Mouse (Mus musculus) stomach, embryonic 15.5 days (tissue): ENCODE data around the gene Arhgap10. TPM values are rescaled to one million over a fixed set of nuclear protein-coding genes. Genes with fewer than 3 reads are reported as not detected.

Experiments used
- ATAC-seq: fragments of 200-750 bp; cut with Nextera tagmentation; 2 replicates; pipeline ENCODE4 v1.8.0; 2017; ENCODE audit warnings: low read depth, moderate number of reproducible peaks, moderate TSS enrichment; ENCODE audit not compliant: insufficient read depth, low FRiP score
- H3K27ac ChIP-seq: fragments of 300-500 bp; sonication (generic); 2 replicates; pipeline ENCODE4 v1.5.1; 2015; ENCODE audit warnings: mild to moderate bottlenecking, inconsistent platforms
- H3K27me3 ChIP-seq: fragments of 300-500 bp; sonication (generic); replicated peaks from 2 replicates; pipeline ENCODE4 v1.6.1; 2015; ENCODE audit warnings: inconsistent platforms
- H3K36me3 ChIP-seq: fragments of 300-500 bp; sonication (generic); 2 replicates; pipeline ENCODE4 v1.6.1; 2015; ENCODE audit warnings: inconsistent platforms
- H3K4me1 ChIP-seq: fragments of 300-500 bp; sonication (generic); 2 replicates; pipeline ENCODE4 v1.6.1; 2015; ENCODE audit warnings: inconsistent platforms
- H3K4me2 ChIP-seq: fragments of 300-500 bp; sonication (generic); 2 replicates; pipeline ENCODE4 v1.6.1; 2015; ENCODE audit warnings: mild to moderate bottlenecking, inconsistent platforms
- H3K4me3 ChIP-seq: fragments of 300-500 bp; sonication (generic); replicated peaks from 2 replicates; pipeline ENCODE4 v1.5.1; 2015; ENCODE audit warnings: inconsistent platforms
- H3K9ac ChIP-seq: fragments of 300-500 bp; sonication (generic); 2 replicates; pipeline ENCODE4 v1.6.1; 2015; ENCODE audit warnings: inconsistent platforms
- H3K9me3 ChIP-seq: fragments of 300-500 bp; sonication (generic); 2 replicates; pipeline ENCODE4 v1.6.1; 2016; ENCODE audit warnings: inconsistent platforms
- WGBS: fragments of 180-500 bp; shearing (Covaris S2); methylation state at CpG from one replicate; pipeline ENCODE4 v1.1.7; 2015; 5-methylcytosine and 5-hydroxymethylcytosine counted together
- polyA plus RNA-seq: library from polyadenylated mRNA; unstranded; fragments of >200 nt; fragmentation: Nextera tagmentation; extraction: Ambion mirVana; gene quantifications from 2 replicates; pipeline ENCODE4 v1.2.1, GENCODE M21; 2015

Arhgap10 gene
- polyA plus RNA-seq, 1 experiment from 2014 or later = 29.4 TPM

DNA sequence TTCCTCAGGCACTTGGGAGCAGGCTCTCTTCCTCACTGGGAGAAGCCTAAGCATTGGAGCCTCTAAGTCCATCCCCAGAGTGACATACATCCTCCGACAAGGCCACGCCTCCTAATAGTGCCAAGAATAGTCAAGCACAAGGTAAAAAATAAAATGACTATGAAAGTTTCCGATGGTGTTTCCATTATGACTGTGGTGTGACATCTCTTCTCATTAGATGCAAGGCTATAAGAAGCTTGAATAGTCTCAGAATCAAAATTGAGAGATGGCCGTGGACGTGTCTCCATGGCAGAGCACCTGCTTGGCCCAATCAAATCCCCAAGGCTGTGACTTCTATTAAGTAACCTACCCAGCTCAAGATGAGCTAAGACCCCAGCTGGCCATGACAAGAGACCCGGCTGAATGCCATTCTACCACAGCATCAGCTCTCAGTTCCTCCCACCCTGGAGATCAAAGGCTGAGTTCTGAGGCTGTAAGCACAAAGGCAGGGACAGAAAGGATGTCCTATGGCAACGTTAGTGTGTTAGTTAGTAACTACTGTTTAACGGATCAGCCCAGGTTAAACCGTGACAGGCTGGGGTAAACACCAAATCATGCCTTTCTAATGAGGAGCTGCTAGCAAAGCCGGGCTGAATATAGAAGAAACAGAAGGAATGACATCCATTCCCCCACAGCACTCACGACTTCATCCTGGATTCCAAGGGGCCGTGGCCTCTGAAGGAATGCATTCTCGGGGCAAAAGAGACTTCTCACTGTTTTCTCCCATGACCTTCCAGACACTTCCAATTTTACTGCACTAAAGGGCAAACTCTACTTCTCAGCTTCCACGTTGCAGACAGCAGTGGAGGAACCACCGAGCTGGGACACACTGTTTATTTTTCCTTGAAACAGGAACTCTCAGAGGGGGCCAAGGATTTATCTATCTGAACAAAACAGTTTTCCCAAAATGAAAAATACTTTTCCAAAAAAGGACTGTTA lies 81.5 kb downstream of the Arhgap10 start:
- H3K4me1 ChIP-seq = peaks cover 27% of the 10 kb centered on the region
- H3K27ac ChIP-seq = peak overlapping the region; percentile 41
- no peaks in the 10 kb centered on the region for H3K27me3 ChIP-seq
- no peaks in the 10 kb centered on the region for H3K36me3 ChIP-seq
- H3K4me3 ChIP-seq = no peak overlapping the region
- no peak for ATAC-seq
- WGBS = 40% methylated on average over 15 of the region's 15 CpGs
- H3K9me3 ChIP-seq = no peaks in the 10 kb centered on the region
- no peak overlapping the region for H3K9ac ChIP-seq
- no peak overlapping the region; the same call in 1 of the 2 replicates for H3K4me2 ChIP-seq

DNA sequence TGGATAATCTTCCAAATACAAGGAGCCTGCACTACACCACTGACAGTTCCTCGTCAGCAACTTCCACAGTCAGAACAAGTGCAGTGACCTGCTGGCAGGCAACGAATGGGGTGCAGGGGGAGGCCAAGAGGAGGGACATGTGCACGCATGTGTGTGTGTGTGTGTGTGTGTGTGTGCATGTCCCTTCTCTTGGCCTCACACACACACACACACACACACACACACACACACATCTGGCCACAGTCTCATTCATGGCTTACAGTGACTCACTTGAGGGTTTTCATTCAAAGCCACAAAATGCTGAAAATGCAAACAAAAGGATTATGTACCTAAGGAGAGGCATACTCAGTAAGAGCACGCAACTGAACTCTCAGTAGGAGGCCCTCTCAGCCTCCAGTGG lies 84.5 kb downstream of the Arhgap10 start:
- Histone ChIP-seq H3K4me2 (peak overlapping the region; percentile 16; the same call in 1 of the 2 replicates), H3K4me3 (no peak overlapping the region), H3K9ac (no peak overlapping the region), H3K36me3 (no peaks in the 10 kb centered on the region), H3K27ac (peak overlapping the region; percentile 72), H3K9me3 (no peaks in the 10 kb centered on the region), H3K4me1 (peaks cover 42% of the 10 kb centered on the region), H3K27me3 (no peaks in the 10 kb centered on the region)
- peak; percentile 86 for ATAC-seq
- WGBS = 27% methylated on average over 4 of the region's 4 CpGs

GRCm38 (mm10) chr8:77432726-77433125 lies 85.0 kb downstream of the Arhgap10 start:
- Histone ChIP-seq H3K4me3 (no peak overlapping the region), H3K36me3 (no peaks in the 10 kb centered on the region), H3K27me3 (no peaks in the 10 kb centered on the region), H3K27ac (peak overlapping the region; percentile 72), H3K9ac (no peak overlapping the region), H3K4me1 (peaks cover 42% of the 10 kb centered on the region), H3K4me2 (peak overlapping the region; percentile 16; the same call in 1 of the 2 replicates), H3K9me3 (no peaks in the 10 kb centered on the region)
- no peak for ATAC-seq
- WGBS = 42% methylated on average over 10 of the region's 10 CpGs

DNA sequence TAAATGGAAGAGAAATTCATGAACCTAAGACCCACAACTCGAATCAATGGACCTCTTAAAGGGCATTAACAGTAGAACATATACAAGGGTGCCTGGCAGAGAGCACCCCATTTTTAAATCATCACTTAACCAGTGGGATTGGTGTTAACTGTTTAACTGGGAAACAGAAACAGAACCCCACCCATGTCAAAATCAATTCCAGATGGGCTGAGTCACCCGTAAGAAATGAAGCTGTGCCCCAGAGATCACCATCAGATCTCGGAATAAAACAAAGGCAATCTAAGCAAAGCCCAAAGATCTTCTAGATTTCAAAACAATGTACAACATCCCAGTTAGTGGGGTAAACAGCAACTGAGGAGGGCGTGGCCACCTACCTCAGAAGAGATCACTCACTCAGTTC lies 89.3 kb downstream of the Arhgap10 start:
- WGBS = 54% methylated on average over 4 of the region's 4 CpGs
- H3K27ac ChIP-seq = no peak overlapping the region
- ATAC-seq = no peak

DNA sequence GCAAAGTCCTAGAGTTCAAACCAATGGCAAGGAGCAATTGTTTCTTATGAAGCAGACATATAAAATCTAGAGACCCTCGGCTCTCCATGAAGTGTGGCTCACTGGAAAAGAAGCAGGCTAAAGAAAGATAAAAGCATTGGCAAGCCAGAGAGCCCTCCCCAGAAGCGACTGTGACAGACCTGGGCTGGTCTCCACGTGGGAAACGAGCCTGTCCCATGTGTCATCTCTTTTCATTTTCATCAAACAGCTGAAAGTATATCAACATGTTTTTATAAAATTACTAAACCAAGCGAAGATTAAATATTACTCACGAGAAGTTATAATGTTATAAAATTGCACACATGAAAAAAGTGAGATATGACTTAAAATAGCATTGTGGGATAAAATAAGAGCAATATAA lies 89.7 kb downstream of the Arhgap10 start:
- no peaks in the 10 kb centered on the region for H3K9me3 ChIP-seq
- H3K4me2 ChIP-seq = no peak overlapping the region
- ATAC-seq = no peak
- H3K27ac ChIP-seq = no peak overlapping the region
- 69% methylated on average over 6 of the region's 6 CpGs for WGBS
- H3K4me3 ChIP-seq = no peak overlapping the region
- no peaks in the 10 kb centered on the region for H3K27me3 ChIP-seq
- H3K4me1 ChIP-seq = peaks cover 25% of the 10 kb centered on the region
- H3K9ac ChIP-seq = no peak overlapping the region
- no peaks in the 10 kb centered on the region for H3K36me3 ChIP-seq

More for the DNA sequence above, 89.3 kb downstream of the Arhgap10 start:
- Histone ChIP-seq H3K36me3 (no peaks in the 10 kb centered on the region), H3K9ac (no peak overlapping the region), H3K4me1 (peaks cover 28% of the 10 kb centered on the region), H3K27me3 (no peaks in the 10 kb centered on the region), H3K9me3 (no peaks in the 10 kb centered on the region), H3K4me2 (no peak overlapping the region), H3K4me3 (no peak overlapping the region)

GRCm38 (mm10) chr8:77427438-77427837 lies 90.3 kb downstream of the Arhgap10 start:
- Histone ChIP-seq H3K27me3 (no peaks in the 10 kb centered on the region), H3K9ac (no peak overlapping the region), H3K4me2 (no peak overlapping the region), H3K9me3 (no peaks in the 10 kb centered on the region), H3K27ac (no peak overlapping the region), H3K4me1 (peaks cover 20% of the 10 kb centered on the region), H3K36me3 (no peaks in the 10 kb centered on the region), H3K4me3 (no peak overlapping the region)
- no peak for ATAC-seq
- WGBS = 76% methylated on average over 9 of the region's 9 CpGs

DNA sequence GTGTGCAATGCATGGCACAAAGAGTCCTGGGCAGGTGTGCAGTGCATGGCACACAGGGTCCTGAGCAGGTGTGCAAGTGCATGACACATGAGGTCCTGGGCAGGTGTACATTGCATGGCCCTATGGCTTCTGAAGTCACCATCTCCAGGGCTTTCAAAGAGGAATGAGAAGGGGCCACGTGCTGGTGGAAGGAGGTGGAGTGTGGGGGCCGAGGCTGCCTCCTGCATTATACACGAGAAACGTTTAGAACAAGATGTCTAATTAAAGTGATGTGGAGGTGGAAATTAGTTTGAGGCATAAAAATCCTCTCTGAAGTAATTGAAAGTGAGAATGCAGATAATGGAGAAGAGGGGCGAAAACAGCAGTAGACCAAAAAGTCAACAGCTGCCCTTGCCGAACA lies 93.9 kb downstream of the Arhgap10 start:
- no peaks in the 10 kb centered on the region for H3K27me3 ChIP-seq
- no peak for ATAC-seq
- H3K36me3 ChIP-seq = peaks cover 3% of the 10 kb centered on the region; the same call in 1 of the 2 replicates

DNA sequence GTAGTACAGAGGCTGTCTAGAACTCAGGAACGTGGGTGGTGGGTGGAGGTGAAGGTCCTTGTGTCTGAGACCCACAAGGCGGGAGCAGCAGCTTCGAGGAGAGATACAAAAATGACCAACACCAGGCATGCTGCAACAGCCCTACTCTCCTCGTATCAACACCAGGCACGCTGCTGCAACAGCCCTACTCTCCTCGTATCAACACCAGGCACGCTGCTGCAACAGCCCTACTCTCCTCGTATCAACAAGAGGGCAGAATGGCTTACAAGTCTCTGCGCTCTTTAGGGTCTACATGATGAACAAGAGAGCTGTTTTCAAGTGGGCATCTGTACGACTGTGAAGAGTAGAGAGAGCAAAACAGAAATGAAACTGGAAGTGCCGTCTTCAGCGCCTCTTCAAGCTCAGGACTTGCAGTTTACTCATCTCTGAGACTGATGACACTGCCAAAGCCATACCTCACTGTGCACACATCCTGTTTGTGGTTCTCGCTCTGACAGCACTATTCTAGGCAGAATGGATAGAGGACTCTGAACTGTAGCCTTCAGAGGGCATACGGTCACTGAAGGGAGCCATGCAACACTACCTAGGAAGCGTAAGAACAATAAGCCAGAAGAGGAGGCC lies 95.0 kb downstream of the Arhgap10 start:
- WGBS = 73% methylated on average over 15 of the region's 15 CpGs
- H3K27me3 ChIP-seq = no peaks in the 10 kb centered on the region
- no peaks in the 10 kb centered on the region for H3K4me1 ChIP-seq
- no peak for ATAC-seq
- H3K4me3 ChIP-seq = no peak overlapping the region
- H3K4me2 ChIP-seq = no peak overlapping the region
- H3K36me3 ChIP-seq = peaks cover 9% of the 10 kb centered on the region
- H3K9ac ChIP-seq = no peak overlapping the region
- no peak overlapping the region for H3K27ac ChIP-seq
- H3K9me3 ChIP-seq = no peaks in the 10 kb centered on the region

More for the DNA sequence above, 93.9 kb downstream of the Arhgap10 start:
- Histone ChIP-seq H3K4me3 (no peak overlapping the region), H3K27ac (no peak overlapping the region), H3K9me3 (no peaks in the 10 kb centered on the region), H3K9ac (no peak overlapping the region), H3K4me2 (no peak overlapping the region), H3K4me1 (no peaks in the 10 kb centered on the region)
- WGBS = 74% methylated on average over 5 of the region's 6 CpGs

DNA sequence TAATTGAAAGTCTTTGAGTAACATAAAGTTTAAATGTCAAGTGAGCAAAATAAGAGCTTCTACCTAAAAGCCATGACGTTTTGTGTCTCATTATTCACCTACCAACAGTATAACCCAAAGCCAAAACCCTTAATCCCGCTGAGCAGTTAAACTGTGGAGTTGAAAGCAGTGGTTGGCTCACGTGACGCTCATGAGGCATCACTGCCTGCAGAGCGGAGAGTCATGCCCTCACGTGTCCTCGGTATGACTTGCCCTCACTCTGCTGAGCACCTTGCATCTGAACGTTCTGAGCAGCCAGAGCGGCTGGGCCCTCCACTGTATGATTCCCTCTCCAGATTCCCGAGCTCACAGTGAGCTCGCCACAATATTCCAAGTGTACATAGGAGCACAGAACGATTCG lies 96.2 kb downstream of the Arhgap10 start:
- WGBS = 77% methylated on average over 13 of the region's 13 CpGs
- peaks cover 9% of the 10 kb centered on the region for H3K36me3 ChIP-seq
- no peaks in the 10 kb centered on the region for H3K4me1 ChIP-seq
- H3K4me2 ChIP-seq = no peak overlapping the region
- no peak overlapping the region for H3K9ac ChIP-seq
- H3K9me3 ChIP-seq = no peaks in the 10 kb centered on the region
- no peak for ATAC-seq
- H3K27ac ChIP-seq = no peak overlapping the region
- H3K27me3 ChIP-seq = no peaks in the 10 kb centered on the region
- no peak overlapping the region for H3K4me3 ChIP-seq

DNA sequence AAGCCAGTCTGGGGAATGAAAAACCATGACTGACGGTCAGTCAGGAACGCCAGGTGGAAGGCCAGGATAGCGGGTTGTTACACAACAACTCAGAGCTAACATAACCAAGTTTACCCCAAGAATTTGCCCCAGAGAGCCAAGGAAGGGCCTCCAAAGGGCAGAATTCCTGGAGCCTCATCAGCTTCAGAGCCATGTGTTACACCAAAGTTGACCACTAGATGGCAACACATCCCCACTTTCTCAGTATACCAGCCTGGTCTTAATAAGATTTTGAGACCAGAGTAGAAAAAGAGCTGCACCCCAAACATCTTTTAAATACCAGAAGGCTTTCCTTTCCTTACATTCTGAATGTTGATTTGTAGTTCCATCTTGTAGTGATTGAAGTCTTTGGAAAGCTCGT lies 98.0 kb downstream of the Arhgap10 start:
- Histone ChIP-seq H3K9me3 (no peaks in the 10 kb centered on the region), H3K4me3 (no peak overlapping the region), H3K27ac (no peak overlapping the region), H3K36me3 (peaks cover 9% of the 10 kb centered on the region), H3K4me1 (no peaks in the 10 kb centered on the region), H3K4me2 (no peak overlapping the region), H3K9ac (no peak overlapping the region), H3K27me3 (no peaks in the 10 kb centered on the region)
- WGBS = 50% methylated on average over 4 of the region's 4 CpGs
- no peak for ATAC-seq

- Histone ChIP-seq H3K9ac (no peak overlapping the region), H3K36me3 (peaks cover 20% of the 10 kb centered on the region), H3K27me3 (no peaks in the 10 kb centered on the region), H3K4me3 (no peak overlapping the region), H3K9me3 (no peaks in the 10 kb centered on the region), H3K4me2 (no peak overlapping the region), H3K27ac (no peak overlapping the region), H3K4me1 (no peaks in the 10 kb centered on the region)
- 15% methylated on average over 5 of the region's 5 CpGs for WGBS
- ATAC-seq = no peak
Measured at GRCm38 (mm10) chr8:77416738-77417137, 101.0 kb downstream of the Arhgap10 start.

- Histone ChIP-seq H3K4me1 (no peaks in the 10 kb centered on the region), H3K36me3 (peaks cover 20% of the 10 kb centered on the region), H3K9ac (no peak overlapping the region), H3K4me3 (no peak overlapping the region), H3K9me3 (no peaks in the 10 kb centered on the region), H3K27me3 (no peaks in the 10 kb centered on the region), H3K27ac (no peak overlapping the region), H3K4me2 (no peak overlapping the region)
- WGBS = 69% methylated on average over 4 of the region's 5 CpGs
- no peak for ATAC-seq
Measured at GRCm38 (mm10) chr8:77416034-77416433, 101.7 kb downstream of the Arhgap10 start.
